Mouse (Mus musculus) ES-E14 (cell line): ENCODE data around the gene 2510009E07Rik. TPM values are rescaled to one million over a fixed set of nuclear protein-coding genes. Genes with fewer than 3 reads are reported as not detected.

ENCODE experiments used
- DNase-seq: peaks from one replicate; pipeline ENCODE4 v3.0.0-alpha.2; 2013; ENCODE audit warnings: low read depth, low spot score
- H3K27ac ChIP-seq: 2 replicates; pipeline ENCODE4 v1.5.1; 2012; ENCODE audit warnings: low read depth, mild to moderate bottlenecking, low read length, moderate library complexity, mixed read lengths; ENCODE audit not compliant: poor library complexity, insufficient read depth, severe bottlenecking
- H3K36me3 ChIP-seq: 2 replicates; pipeline ENCODE4 v1.6.1; 2012; ENCODE audit warnings: mild to moderate bottlenecking, low read length, moderate library complexity, mixed read lengths; ENCODE audit not compliant: control insufficient read depth, poor library complexity, insufficient read depth, severe bottlenecking
- H3K4me1 ChIP-seq, 2 experiments: fragments of 150-350 bp in 1 of 2; sonication (generic) in 1 of 2; 2 replicates each; pipeline ENCODE4 v1.6.1; 2012; ENCODE audit warnings: low read length in 2 of 2, mild to moderate bottlenecking in 1 of 2, mixed read lengths in 1 of 2; ENCODE audit not compliant: control insufficient read depth in 2 of 2, insufficient read depth in 2 of 2, poor library complexity in 1 of 2
- H3K4me3 ChIP-seq, 2 experiments: fragments of 150-350 bp in 1 of 2; sonication (generic) in 1 of 2; 2 replicates each; pipeline ENCODE4 v1.5.1; 2012; ENCODE audit warnings: low read length in 2 of 2, low read depth in 1 of 2, mild to moderate bottlenecking in 1 of 2, mixed read lengths in 1 of 2; ENCODE audit not compliant: insufficient read depth in 1 of 2, poor library complexity in 1 of 2, severe bottlenecking in 1 of 2
- H3K9ac ChIP-seq: 2 replicates; pipeline ENCODE4 v1.6.1; 2012; ENCODE audit warnings: low read depth, mild to moderate bottlenecking, low read length, mixed read lengths; ENCODE audit not compliant: poor library complexity, insufficient read depth, severe bottlenecking
- H3K9me3 ChIP-seq: fragments of 150-350 bp; sonication (generic); 2 replicates; pipeline ENCODE4 v1.6.1; 2012; ENCODE audit warnings: low read depth, mild to moderate bottlenecking, low read length; ENCODE audit not compliant: control insufficient read depth, insufficient read depth
- CHD2 ChIP-seq: IDR thresholded peaks from 2 replicates; pipeline ENCODE4 v1.6.1; 2014; ENCODE audit warnings: mild to moderate bottlenecking, low read depth, low read length, inconsistent platforms
- HCFC1 ChIP-seq: IDR thresholded peaks from 2 replicates; pipeline ENCODE4 v1.6.1; 2012; ENCODE audit warnings: low read length, inconsistent platforms, borderline replicate concordance; ENCODE audit not compliant: insufficient read depth
- MAFK ChIP-seq: IDR thresholded peaks from 2 replicates; pipeline ENCODE4 v1.6.1; 2014; ENCODE audit warnings: mild to moderate bottlenecking, low read depth, low read length, inconsistent platforms; ENCODE audit not compliant: insufficient read depth
- ZC3H11A ChIP-seq: IDR thresholded peaks from 2 replicates; pipeline ENCODE4 v1.6.1; 2012; ENCODE audit warnings: low read depth, mild to moderate bottlenecking, inconsistent platforms, low read length, borderline replicate concordance
- ZNF384 ChIP-seq: IDR thresholded peaks from 2 replicates; pipeline ENCODE4 v1.6.1; 2012; ENCODE audit warnings: low read depth, low read length, inconsistent platforms
- in situ Hi-C, 2 experiments: fragments of 600-800 bp; cut with MboI; formaldehyde crosslinking; loops; one replicate each; pipeline ENCODE4 v1.15.1; 2025; ENCODE audit warnings: low sequenced_read_pairs in 2 of 2, inconsistent platforms in 1 of 2; ENCODE audit not compliant: unreplicated experiment in 2 of 2
- total RNA-seq: library from RNA; depleted of rRNA; stranded (reverse); fragments of 300-350 nt; gene quantifications from 2 replicates; pipeline ENCODE4 v1.2.3, GENCODE M21; 2012

The 2510009E07Rik gene
- total RNA-seq, 1 experiment = 1.8 TPM

- Histone ChIP-seq H3K36me3 (no peaks in the 10 kb centered on the region), H3K4me1 (no peaks in the 10 kb centered on the region), H3K9ac (no peak overlapping the region), H3K4me3 (no peak overlapping the region), H3K27ac (no peak overlapping the region), H3K9me3 (no peaks in the 10 kb centered on the region)
- TF ChIP-seq ZC3H11A = no peak
- no peak for TF ChIP-seq CHD2
- TF ChIP-seq ZNF384 = no peak
- no peak for TF ChIP-seq MAFK
- TF ChIP-seq HCFC1 = no peak
- no peak for DNase-seq
- in situ Hi-C loops = no loop called here
Measured at GRCm38 (mm10) chr16:21636156-21636853, 58.2 kb downstream of the 2510009E07Rik start.

- Histone ChIP-seq H3K9ac (no peak overlapping the region), H3K9me3 (no peaks in the 10 kb centered on the region), H3K27ac (no peak overlapping the region), H3K4me1 (no peaks in the 10 kb centered on the region), H3K4me3 (no peak overlapping the region), H3K36me3 (no peaks in the 10 kb centered on the region)
- TF ChIP-seq ZC3H11A = no peak
- TF ChIP-seq HCFC1 = no peak
- no peak for TF ChIP-seq CHD2
- no peak for TF ChIP-seq ZNF384
- TF ChIP-seq MAFK = no peak
- no peak for DNase-seq
- in situ Hi-C loops = no loop called here
Measured at GRCm38 (mm10) chr16:21634460-21634859, 60.0 kb downstream of the 2510009E07Rik start.

- Histone ChIP-seq H3K9ac (no peak overlapping the region), H3K36me3 (no peaks in the 10 kb centered on the region), H3K4me3 (no peak overlapping the region), H3K27ac (no peak overlapping the region), H3K9me3 (no peaks in the 10 kb centered on the region), H3K4me1 (no peaks in the 10 kb centered on the region)
- in situ Hi-C loops = no loop called here
- TF ChIP-seq ZC3H11A = no peak
- TF ChIP-seq ZNF384 = no peak
- no peak for TF ChIP-seq MAFK
- no peak for TF ChIP-seq HCFC1
- no peak for TF ChIP-seq CHD2
- no peak for DNase-seq
Measured at GRCm38 (mm10) chr16:21631815-21632222, 62.6 kb downstream of the 2510009E07Rik start.

DNA sequence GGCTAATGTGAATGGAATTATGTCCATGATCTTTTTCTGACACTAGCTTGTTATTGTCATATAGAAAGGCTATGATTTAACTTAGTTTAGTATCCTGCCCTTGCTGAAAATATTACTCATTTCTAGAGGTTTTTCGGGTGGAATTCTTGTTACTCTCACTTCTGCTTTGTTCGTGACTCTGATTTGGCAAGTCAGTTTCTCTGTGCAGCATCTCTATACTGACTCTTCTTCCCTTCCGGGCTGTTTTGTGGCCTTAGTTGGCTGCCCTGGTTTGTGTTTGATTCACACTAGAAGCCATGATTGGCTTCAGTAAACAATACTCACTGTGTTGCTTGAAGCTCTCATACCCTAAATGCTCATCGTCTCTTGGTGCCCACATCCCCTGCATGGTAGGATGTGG lies 63.9 kb downstream of the 2510009E07Rik start:
- H3K27ac ChIP-seq = no peak overlapping the region

More for the DNA sequence above, 63.9 kb downstream of the 2510009E07Rik start:
- no peaks in the 10 kb centered on the region for H3K9me3 ChIP-seq
- no peaks in the 10 kb centered on the region for H3K36me3 ChIP-seq
- H3K9ac ChIP-seq = no peak overlapping the region
- no peak overlapping the region for H3K4me3 ChIP-seq
- DNase-seq = no peak
- in situ Hi-C loops = no loop called here
- TF ChIP-seq ZNF384 (no peak), ZC3H11A (no peak), HCFC1 (no peak), CHD2 (no peak), MAFK (no peak)
- H3K4me1 ChIP-seq = no peaks in the 10 kb centered on the region
